Mouse (Mus musculus) liver, embryonic 14.5 days (tissue): ENCODE measurements around the gene Mcoln3. TPM values are rescaled to one million over a fixed set of nuclear protein-coding genes. Genes with fewer than 3 reads are reported as not detected.

Experiments
- ATAC-seq: fragments of 200-750 bp; cut with Nextera tagmentation; 2 replicates; pipeline ENCODE4 v1.8.0; 2017; ENCODE audit warnings: moderate number of reproducible peaks, mild to moderate bottlenecking, moderate library complexity; ENCODE audit not compliant: insufficient read depth
- DNase-seq, 3 experiments: peaks; one replicate each; pipeline ENCODE4 v3.0.0-alpha.2; 2012 to 2013; ENCODE audit warnings: low read depth in 3 of 3, low spot score in 3 of 3
- H3K27ac ChIP-seq: fragments of 300-500 bp; sonication (generic); 2 replicates; pipeline ENCODE4 v1.5.1; 2014; ENCODE audit warnings: moderate library complexity, mild to moderate bottlenecking, control low read depth, inconsistent platforms
- H3K27me3 ChIP-seq: fragments of 300-500 bp; sonication (generic); 2 replicates; pipeline ENCODE4 v1.6.1; 2014; ENCODE audit warnings: mild to moderate bottlenecking, low read length, moderate library complexity; ENCODE audit not compliant: control insufficient read depth, insufficient read depth
- H3K36me3 ChIP-seq: fragments of 300-500 bp; sonication (generic); replicated peaks from 2 replicates; pipeline ENCODE4 v1.6.1; 2014; ENCODE audit warnings: low read depth; ENCODE audit not compliant: control insufficient read depth, insufficient read depth
- H3K4me1 ChIP-seq, 2 experiments: fragments of 200-500 bp in 1 of 2; fragments of 300-500 bp in 1 of 2; sonication (generic) in 1 of 2; replicated peaks; 2 replicates each; pipeline ENCODE4 v1.6.1; 2012 to 2014; ENCODE audit warnings: antibody characterized with exemption in 1 of 2, inconsistent platforms in 1 of 2, low read length in 1 of 2; ENCODE audit not compliant: control insufficient read depth in 2 of 2, insufficient read depth in 2 of 2
- H3K4me2 ChIP-seq: fragments of 300-500 bp; sonication (generic); 2 replicates; pipeline ENCODE4 v1.6.1; 2014; ENCODE audit warnings: low read depth, mild to moderate bottlenecking, control low read depth, moderate library complexity
- H3K4me3 ChIP-seq, 2 experiments: fragments of 200-500 bp in 1 of 2; fragments of 300-500 bp in 1 of 2; sonication (generic) in 1 of 2; 2 replicates each; pipeline ENCODE4 v1.5.1; 2012 to 2014; ENCODE audit warnings: low read depth in 2 of 2, low read length in 2 of 2, mild to moderate bottlenecking in 2 of 2, control low read depth in 1 of 2, inconsistent platforms in 1 of 2, moderate library complexity in 1 of 2; ENCODE audit not compliant: insufficient read depth in 1 of 2
- H3K9ac ChIP-seq: fragments of 300-500 bp; sonication (generic); replicated peaks from 2 replicates; pipeline ENCODE4 v1.6.1; 2014; ENCODE audit warnings: mild to moderate bottlenecking, control low read depth, moderate library complexity
- H3K9me3 ChIP-seq: fragments of 300-500 bp; sonication (generic); 2 replicates; pipeline ENCODE4 v1.6.1; 2016; ENCODE audit warnings: low read length, mixed read lengths; ENCODE audit not compliant: control insufficient read depth
- CTCF ChIP-seq: IDR thresholded peaks from 2 replicates; pipeline ENCODE4 v1.5.1; 2016; ENCODE audit warnings: antibody characterized with exemption, low read depth, control low read depth
- EP300 ChIP-seq: IDR thresholded peaks from 2 replicates; pipeline ENCODE4 v1.6.1; 2016; ENCODE audit warnings: antibody characterized with exemption, low read depth
- WGBS: fragments of 180-500 bp; shearing (Covaris S2); extraction: QIAGEN DNeasy Blood & Tissue Kit; methylation state at CpG from one replicate; pipeline ENCODE4 v1.1.7; 2014; ENCODE audit not compliant: insufficient replicate concordance; 5-methylcytosine and 5-hydroxymethylcytosine counted together
- polyA plus RNA-seq, 2 experiments: library from polyadenylated mRNA; depleted of rRNA in 1 of 2; stranded (reverse) in 1 of 2; unstranded in 1 of 2; fragments of >200 nt; fragmentation: Nextera tagmentation in 1 of 2; extraction: Ambion mirVana in 1 of 2; gene quantifications; 2 replicates each; pipeline versions ENCODE4 v1.2.1 to v1.2.3; 2012 to 2014

Gene Mcoln3
- polyA plus RNA-seq, 2 experiments = 0.11 to 0.25 TPM

- Histone ChIP-seq H3K4me1 (peaks cover 0 to 4% of the 10 kb centered on the region in 2 experiments; a peak in 2 of 4 replicates), H3K9me3 (no peaks in the 10 kb centered on the region), H3K4me3 (peak overlapping the region; percentile 45 to 47), H3K27ac (no peak overlapping the region), H3K36me3 (no peaks in the 10 kb centered on the region), H3K9ac (no peak overlapping the region), H3K4me2 (peak overlapping the region; percentile 61), H3K27me3 (no peaks in the 10 kb centered on the region)
- 19% methylated on average over 11 of the region's 11 CpGs for WGBS
- DNase-seq (no peak), ATAC-seq (no peak)
- TF ChIP-seq CTCF (no peak), EP300 (no peak)
These were observed 33.3 kb downstream of the Mcoln3 start for GRCm38 (mm10) chr3:146150560-146150959.

GRCm38 (mm10) chr3:146151328-146151727 is 34.1 kb downstream of the Mcoln3 start:
- no peak overlapping the region for H3K9ac ChIP-seq
- no peaks in the 10 kb centered on the region for H3K27me3 ChIP-seq
- DNase-seq (no peak), ATAC-seq (no peak)
- TF ChIP-seq EP300 (no peak), CTCF (no peak)
- peak overlapping the region; percentile 61; the same call in 1 of the 2 replicates for H3K4me2 ChIP-seq
- peaks cover 0 to 9% of the 10 kb centered on the region in 2 experiments; a peak in 2 of 4 replicates for H3K4me1 ChIP-seq
- no peak overlapping the region for H3K27ac ChIP-seq
- no peak overlapping the region for H3K4me3 ChIP-seq
- H3K36me3 ChIP-seq = no peaks in the 10 kb centered on the region
- H3K9me3 ChIP-seq = no peaks in the 10 kb centered on the region
- 82% methylated on average over 10 of the region's 10 CpGs for WGBS

DNA sequence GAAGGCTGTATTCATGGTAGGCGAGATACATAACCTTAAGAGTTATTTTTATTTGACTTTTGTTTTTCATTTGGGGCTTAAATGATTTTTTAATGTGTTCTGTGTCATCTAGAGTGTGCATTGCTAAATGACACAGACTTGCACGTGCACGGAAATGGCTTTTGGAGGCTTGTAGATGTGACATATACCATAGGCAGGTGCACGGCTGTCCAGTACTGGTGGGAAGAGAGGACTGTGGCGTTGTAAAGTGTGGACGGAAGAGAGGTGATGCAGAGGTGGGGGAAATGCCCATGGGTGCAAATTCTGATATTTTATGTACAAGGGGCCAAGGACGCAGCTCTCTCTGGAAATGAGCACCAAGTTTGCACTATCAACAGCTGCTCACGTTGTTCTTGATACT is 34.5 kb downstream of the Mcoln3 start:
- no peak overlapping the region for H3K27ac ChIP-seq
- H3K9ac ChIP-seq = no peak overlapping the region
- no peak for DNase-seq
- ATAC-seq = no peak
- 70% methylated on average over 8 of the region's 8 CpGs for WGBS
- H3K4me2 ChIP-seq = no peak overlapping the region
- no peaks in the 10 kb centered on the region for H3K9me3 ChIP-seq
- H3K4me1 ChIP-seq = peaks cover 0 to 12% of the 10 kb centered on the region in 2 experiments; a peak in 2 of 4 replicates
- H3K36me3 ChIP-seq = no peaks in the 10 kb centered on the region
- TF ChIP-seq EP300 (no peak), CTCF (no peak)
- H3K4me3 ChIP-seq = no peak overlapping the region
- no peaks in the 10 kb centered on the region for H3K27me3 ChIP-seq

- Histone ChIP-seq H3K9me3 (no peaks in the 10 kb centered on the region), H3K36me3 (no peaks in the 10 kb centered on the region), H3K9ac (no peak overlapping the region), H3K4me2 (no peak overlapping the region), H3K27me3 (no peaks in the 10 kb centered on the region), H3K4me1 (peaks cover 0 to 12% of the 10 kb centered on the region in 2 experiments; a peak in 2 of 4 replicates), H3K4me3 (no peak overlapping the region), H3K27ac (no peak overlapping the region)
- 66% methylated on average over 8 of the region's 8 CpGs for WGBS
- no peak for TF ChIP-seq CTCF
- TF ChIP-seq EP300 = no peak
- ATAC-seq = no peak
- DNase-seq = no peak
These were observed 35.1 kb downstream of the Mcoln3 start for GRCm38 (mm10) chr3:146152348-146152747.

DNA sequence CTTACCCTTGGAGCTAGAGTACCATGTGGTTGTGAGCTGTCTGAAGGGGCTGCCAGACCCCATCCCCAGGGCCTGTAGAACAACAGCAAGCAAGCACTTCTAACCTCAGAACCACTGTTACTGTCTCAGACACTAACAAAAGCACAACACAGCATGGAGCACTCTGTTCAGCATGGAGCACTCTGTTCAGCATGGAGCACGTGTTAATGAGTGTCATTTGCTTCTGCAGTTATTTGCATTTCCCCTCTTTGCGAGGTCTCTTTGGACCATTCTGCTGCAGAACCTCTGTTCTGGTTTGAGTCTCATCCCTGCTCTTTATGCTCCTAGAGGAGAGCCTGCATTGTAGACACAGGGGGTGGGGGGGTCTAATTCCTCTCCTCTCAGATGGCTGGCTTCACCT is 35.7 kb downstream of the Mcoln3 start:
- Histone ChIP-seq H3K4me1 (peaks cover 0 to 12% of the 10 kb centered on the region in 2 experiments; a peak in 2 of 4 replicates), H3K4me3 (no peak overlapping the region), H3K9me3 (no peaks in the 10 kb centered on the region), H3K9ac (no peak overlapping the region), H3K36me3 (no peaks in the 10 kb centered on the region), H3K4me2 (no peak overlapping the region), H3K27ac (no peak overlapping the region), H3K27me3 (no peaks in the 10 kb centered on the region)
- DNase-seq = no peak
- no peak for ATAC-seq
- WGBS = 62% methylated on average over 2 of the region's 2 CpGs
- TF ChIP-seq CTCF = no peak
- no peak for TF ChIP-seq EP300
